Mouse (Mus musculus) heart, postnatal 10 days (tissue): ENCODE measurements at regions not wholly inside any gene's neighbourhood (a gene's known extent, or its start where the extent isn't known, plus 50 kb on each side); places are given as distances from the start of the nearest gene placed in this dataset.

Source experiments
- DNase-seq, 2 experiments: peaks; one replicate each; pipeline ENCODE4 v3.0.0; 2021
- intact Hi-C: fragments of 180-260 bp; cut with DNase I; formaldehyde crosslinking; loops from one replicate; pipeline ENCODE4 v1.15.1; 2025

- intact Hi-C loops, result no loop called here
Measured at GRCm38 (mm10) chr4:29133404-29134307, 320.7 kb downstream of the Epha7 start.

GRCm38 (mm10) chr4:29135685-29136385 lies 322.9 kb downstream of the Epha7 start:
- intact Hi-C loops, result no loop called here
- DNase-seq, result no peak

More at GRCm38 (mm10) chr4:29133404-29134307, 320.7 kb downstream of the Epha7 start:
- DNase-seq, result no peak

DNA sequence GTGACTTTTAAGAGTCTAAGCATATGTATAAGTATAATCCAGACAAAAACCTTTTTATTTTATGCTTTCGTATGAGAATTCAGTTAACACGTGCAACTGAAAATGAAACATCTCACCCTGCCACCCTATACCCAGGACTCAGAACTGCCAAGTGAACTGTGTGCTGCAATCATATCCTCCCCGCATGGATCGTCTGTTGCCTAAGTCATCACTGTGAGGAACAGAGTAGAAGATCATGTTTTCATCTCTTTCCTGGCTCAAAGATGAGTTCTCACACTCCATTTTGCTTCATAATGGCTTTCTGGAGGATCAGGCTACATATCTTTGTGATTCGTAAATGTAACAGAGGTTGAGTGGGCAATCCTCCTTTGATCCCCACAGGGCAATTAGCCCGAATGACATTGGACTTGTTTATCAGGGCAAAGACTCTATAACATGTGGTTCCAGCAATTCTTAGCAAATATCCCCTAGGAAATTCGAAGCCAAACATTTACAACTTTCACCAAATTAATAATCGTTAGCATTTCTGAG lies 325.9 kb downstream of the Epha7 start:
- DNase-seq, result no peak
- intact Hi-C loops, result no loop called here

- intact Hi-C loops, result no loop called here
- DNase-seq, result no peak
Measured at GRCm38 (mm10) chr4:29143415-29143814, 330.5 kb downstream of the Epha7 start.

DNA sequence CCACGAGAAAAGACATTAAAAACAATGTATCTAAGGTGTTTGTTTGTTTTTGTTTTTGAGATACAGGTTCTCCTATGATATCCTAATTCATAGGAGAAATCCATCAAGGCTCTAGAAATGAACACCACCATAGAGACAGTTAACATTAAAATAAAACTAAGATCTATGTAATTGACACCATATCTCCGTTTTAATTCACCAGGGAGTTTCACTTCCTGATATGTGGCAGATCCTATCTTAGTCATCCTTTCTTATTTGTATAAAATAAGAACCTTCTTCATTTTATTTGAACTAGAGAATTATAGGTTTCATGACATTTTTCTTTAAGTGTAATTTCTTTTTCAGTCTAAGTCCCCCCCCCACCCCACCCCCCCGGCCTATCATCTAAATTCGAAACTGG lies 332.3 kb downstream of the Epha7 start:
- intact Hi-C loops, result no loop called here
- no peak for DNase-seq

DNA sequence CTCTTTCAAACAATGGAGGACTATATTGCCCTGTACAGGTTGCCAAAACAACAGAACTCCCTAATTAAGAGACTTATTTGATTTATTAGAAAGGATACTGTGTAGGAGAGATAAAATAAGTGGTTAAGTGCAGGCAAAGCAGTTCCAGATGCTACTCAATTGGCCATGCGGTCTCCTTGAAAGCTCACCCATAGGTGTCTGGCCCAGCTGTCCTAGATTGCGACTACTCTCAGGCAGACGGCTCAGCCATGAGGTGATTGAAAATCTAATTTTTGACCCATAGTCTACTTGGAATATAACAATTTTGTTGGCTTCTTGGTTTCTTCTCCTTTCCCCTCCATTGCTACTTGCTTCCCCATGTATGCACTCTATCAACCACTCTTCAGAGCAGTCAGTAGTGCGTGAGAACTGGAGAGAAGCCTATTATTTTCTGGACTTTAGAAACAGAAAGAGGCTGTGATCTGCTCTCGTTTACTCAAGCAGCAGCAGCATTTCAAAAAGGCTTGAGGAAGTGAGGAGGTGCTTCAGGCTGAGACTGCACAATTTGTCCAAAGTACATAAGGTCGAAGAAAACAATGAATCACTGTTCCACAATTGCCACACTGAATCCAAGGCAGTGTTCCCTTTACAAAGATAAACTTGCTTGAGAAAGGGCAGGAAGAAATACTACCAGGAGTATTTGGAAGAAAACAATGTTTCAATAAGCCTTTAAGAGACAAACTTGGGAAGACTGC lies 339.4 kb downstream of the Epha7 start:
- DNase-seq, result no peak
- intact Hi-C loops, result no loop called here

DNA sequence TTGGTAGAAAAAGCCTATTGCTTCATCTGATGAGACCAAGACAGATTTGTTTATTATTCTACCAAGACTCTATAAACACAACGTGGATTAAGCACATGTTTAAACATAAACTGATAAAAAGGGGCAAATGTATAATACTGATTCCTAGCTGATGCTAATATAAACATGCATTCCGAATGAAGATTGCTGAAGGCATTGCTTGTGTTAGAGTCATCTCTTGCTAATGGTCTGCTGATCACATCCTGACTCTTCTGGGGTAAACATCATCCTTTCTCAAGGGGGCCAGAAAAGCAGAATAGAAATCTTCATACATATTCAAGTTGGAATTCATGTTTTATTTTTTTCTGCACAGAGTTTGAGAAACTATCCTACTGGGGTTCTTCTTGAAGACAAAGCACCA lies 369.6 kb downstream of the Epha7 start:
- intact Hi-C loops, result no loop called here
- no peak for DNase-seq

- no peak for DNase-seq
- intact Hi-C loops, result no loop called here
Measured at GRCm38 (mm10) chr4:29183411-29183810, 370.5 kb downstream of the Epha7 start.

DNA sequence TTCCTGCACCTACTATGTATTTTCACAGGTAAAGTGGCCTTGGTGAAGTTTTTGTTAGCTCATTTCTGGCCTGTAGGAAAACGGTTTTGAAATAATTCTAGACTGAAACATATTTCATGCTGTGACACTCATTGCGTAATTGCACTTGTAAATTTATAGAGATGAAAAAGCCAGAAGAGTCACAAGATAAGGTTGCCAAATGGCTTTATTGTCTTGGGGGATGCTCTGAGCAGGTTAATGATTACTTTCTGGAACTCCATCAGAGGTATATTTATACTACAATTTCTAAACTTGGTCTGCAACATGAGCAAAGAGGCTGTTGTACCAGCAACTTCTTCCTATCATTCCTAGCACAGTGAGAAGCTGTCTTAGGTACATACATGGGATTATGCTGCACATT lies 370.9 kb downstream of the Epha7 start:
- no peak for DNase-seq
- intact Hi-C loops, result no loop called here

DNA sequence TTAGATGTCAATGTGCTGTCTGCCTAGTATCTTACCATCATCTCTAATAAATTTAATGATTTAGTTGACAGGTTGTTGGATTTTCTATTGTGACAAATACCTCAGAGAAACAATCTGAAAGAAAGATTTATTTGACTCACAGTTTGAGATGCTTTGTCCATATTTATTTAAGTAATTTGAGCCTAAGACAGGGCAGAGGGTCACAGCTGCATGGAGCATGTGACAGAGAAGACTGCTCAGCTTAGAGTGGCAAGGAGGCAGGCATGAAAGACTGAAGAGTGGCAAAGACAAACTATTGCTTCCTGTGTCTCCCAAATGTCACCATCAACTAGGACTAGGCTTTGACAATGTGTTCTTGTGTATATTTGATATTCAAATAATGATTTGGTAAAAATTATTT lies 388.0 kb downstream of the Epha7 start:
- DNase-seq, result no peak
- intact Hi-C loops, result no loop called here
